Comparison of ENCODE assay signal across 16 mouse cellular contexts in the genomic region with DNA sequence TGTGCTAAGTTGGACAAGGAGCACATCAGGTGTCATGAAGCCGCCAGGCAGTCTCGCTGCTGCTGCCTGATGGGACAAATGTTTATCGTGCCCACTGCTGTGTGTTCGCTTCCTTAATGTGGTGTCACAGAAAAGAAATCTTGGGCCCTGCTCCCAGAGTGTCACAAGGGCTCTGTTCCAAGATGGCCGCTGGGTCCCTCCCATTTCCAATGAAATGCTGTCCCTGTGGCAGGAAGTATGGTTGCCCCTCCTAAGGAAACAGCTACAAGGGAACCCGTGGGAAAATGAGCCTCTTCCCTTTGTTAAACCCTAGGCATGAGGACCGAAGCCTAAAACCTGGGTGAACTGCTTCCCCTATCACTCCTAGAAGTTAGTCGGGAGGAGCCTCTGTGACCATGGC.
DNase-seq lines count a peak whose midpoint lies in the region; ATAC-seq lines count a peak whose summit lies in the region.
"Had no signal": no experiment of that assay in that cellular context is flagged by ENCODE, and none has a peak within 500 bp of the region (broad histone marks: within the 10 kb centered on the region; RNA-seq: fewer than 3 reads in every experiment).

No protein-coding gene starts in this region.

- H3K4me3 ChIP-seq in hindbrain, embryonic 10.5 days = no peak overlapping the region
- H3K4me3 ChIP-seq in hindbrain, embryonic 14.5 days (replicated peaks; ENCODE audit: low read length) = no peak overlapping the region
- H3K4me3 ChIP-seq: embryonic facial prominence, embryonic 10.5 days; forebrain, embryonic 15.5 days; heart, embryonic 10.5 days had no signal

- peak overlapping the region; percentile 59; the same call in 1 of the 2 replicates for H3K27ac ChIP-seq in hindbrain, embryonic 10.5 days
- no peak overlapping the region for H3K27ac ChIP-seq in hindbrain, embryonic 14.5 days
- H3K27ac ChIP-seq: forebrain, embryonic 15.5 days; heart, embryonic 10.5 days had no signal

- no peak for ATAC-seq in hindbrain, embryonic 14.5 days (ENCODE audit: low FRiP score)
- ATAC-seq: activated CD4-positive, CD25-positive, alpha-beta regulatory T cell, adult 4 months; forebrain, embryonic 15.5 days; hindbrain, embryonic 16.5 days had no signal

- intact Hi-C loops in left cerebral cortex, postnatal 10 days (cut with DNase I) = no loop called here

- H3K4me1 ChIP-seq in hindbrain, embryonic 10.5 days (replicated peaks) = peaks cover 43% of the 10 kb centered on the region
- H3K4me1 ChIP-seq in hindbrain, embryonic 14.5 days (replicated peaks; ENCODE audit: control insufficient read depth, insufficient read depth, low read length) = peaks cover 22% of the 10 kb centered on the region

- peak; percentile 38 for DNase-seq in cerebellum, adult 9-10 months
- no peak for DNase-seq in cerebellum, postnatal 36 days
- no peak for DNase-seq in hindbrain, embryonic 10.5 days (ENCODE audit: low spot score)
- DNase-seq in hindbrain, embryonic 14.5 days (ENCODE audit: low spot score) = no peak
- peak; percentile 63 for DNase-seq in lung, postnatal 10 days
- no peak for DNase-seq in lung, postnatal 14 days
- peak; percentile 18 for DNase-seq in R1 (ENCODE audit: low read depth, low spot score)
- DNase-seq in left cerebral cortex, postnatal 10 days (ENCODE audit: extremely low spot score in 1 of 2, low spot score in 2 of 2) = no peak
- DNase-seq: gastrocnemius, postnatal 36 days; heart, adult 18-20 months; heart, postnatal 14 days had no signal

- no peaks in the 10 kb centered on the region for H3K36me3 ChIP-seq in hindbrain, embryonic 10.5 days
- no peaks in the 10 kb centered on the region for H3K36me3 ChIP-seq in hindbrain, embryonic 14.5 days (replicated peaks; ENCODE audit: control insufficient read depth, insufficient read depth)
- H3K36me3 ChIP-seq: embryonic facial prominence, embryonic 10.5 days; forebrain, embryonic 15.5 days; heart, embryonic 10.5 days had no signal

- whole genome bisulfite sequencing in hindbrain, embryonic 10.5 days = 84% methylated on average over 8 of the region's 8 CpGs
- 90% methylated on average over 8 of the region's 8 CpGs for WGBS in hindbrain, embryonic 14.5 days

- 0 out of 2 replicates have a peak, but pooled peaks cover 3% of the 10 kb centered on the region for H3K27me3 ChIP-seq in hindbrain, embryonic 10.5 days (ENCODE audit: insufficient read depth, poor library complexity, severe bottlenecking)
- no peaks in the 10 kb centered on the region for H3K27me3 ChIP-seq in hindbrain, embryonic 14.5 days (ENCODE audit: control insufficient read depth, insufficient read depth, low read length)
- H3K27me3 ChIP-seq: forebrain, embryonic 15.5 days had no signal

- H3K4me2 ChIP-seq in hindbrain, embryonic 14.5 days (replicated peaks) = no peak overlapping the region
- H3K4me2 ChIP-seq: forebrain, embryonic 15.5 days had no signal

- no peak overlapping the region for H3K9ac ChIP-seq in hindbrain, embryonic 14.5 days
- H3K9ac ChIP-seq: forebrain, embryonic 15.5 days had no signal

- H3K9me3 ChIP-seq in hindbrain, embryonic 10.5 days = no peaks in the 10 kb centered on the region
- H3K9me3 ChIP-seq in hindbrain, embryonic 14.5 days (ENCODE audit: control insufficient read depth, low read length) = no peaks in the 10 kb centered on the region
- H3K9me3 ChIP-seq: embryonic facial prominence, embryonic 10.5 days; forebrain, embryonic 15.5 days; heart, embryonic 10.5 days had no signal

Comparison
In these comparisons a context has a peak if more than half of its experiments do, and no peak if none do; other contexts are left out.
1. DNase-seq: peak in cerebellum, adult 9-10 months (single experiment), lung, postnatal 10 days (single experiment) and R1 (single experiment); none in cerebellum, postnatal 36 days (0 of 2), hindbrain, embryonic 10.5 days (single experiment), hindbrain, embryonic 14.5 days (single experiment), lung, postnatal 14 days (single experiment) and left cerebral cortex, postnatal 10 days (0 of 2).